Mouse (Mus musculus) gastrocnemius, adult 2 months (tissue): ENCODE measurements around the gene Cdc37l1. TPM values are rescaled to one million over a fixed set of nuclear protein-coding genes. Genes with fewer than 3 reads are reported as not detected.

ENCODE experiments used
- DNase-seq: peaks from one replicate; pipeline ENCODE4 v3.0.0; 2022
- H3K27ac ChIP-seq: fragments of 200-600 bp; 2 replicates; pipeline ENCODE4 v1.8.1; 2022; ENCODE audit warnings: mild to moderate bottlenecking
- H3K4me3 ChIP-seq: fragments of 200-600 bp; 2 replicates; pipeline ENCODE4 v1.8.1; 2022; ENCODE audit warnings: mild to moderate bottlenecking, moderate library complexity
- CTCF ChIP-seq: fragments of 200-600 bp; IDR thresholded peaks from 2 replicates; pipeline ENCODE4 v1.8.1; 2022; ENCODE audit warnings: antibody characterized with exemption, mild to moderate bottlenecking, moderate library complexity
- intact Hi-C: fragments of 180-260 bp; cut with DNase I; formaldehyde crosslinking; loops from one replicate; pipeline ENCODE4 v1.15.1; 2025
- total RNA-seq, 2 experiments: library from RNA; stranded (reverse); gene quantifications; 2 replicates each; pipeline ENCODE4 v1.2.3; 2021

Gene Cdc37l1
- total RNA-seq, 2 experiments from 2014 or later = 44.8 to 55.5 TPM

DNA sequence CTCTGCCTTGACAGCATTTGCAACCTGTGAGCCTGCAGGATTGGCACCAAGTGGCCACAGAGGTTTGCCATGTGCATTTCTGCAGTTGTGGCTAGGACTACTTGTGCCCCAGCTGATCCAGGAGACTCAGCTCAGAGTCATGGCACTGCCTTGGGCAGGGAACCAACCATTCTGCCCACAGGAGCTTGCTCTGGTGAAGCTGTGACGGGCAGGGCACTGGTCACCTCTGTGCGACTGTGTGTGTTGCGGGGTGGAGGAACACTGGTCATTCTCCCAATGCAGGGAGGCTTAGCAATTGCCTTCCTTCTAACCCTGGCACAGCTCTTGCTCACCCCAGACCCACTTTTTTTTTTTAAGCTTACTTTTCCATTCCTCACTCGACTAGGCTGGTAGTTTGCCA, 65.3 kb downstream of the Cdc37l1 start:
- intact Hi-C loops = no loop called here
- no peak for TF ChIP-seq CTCF
- DNase-seq = no peak
- Histone ChIP-seq H3K4me3 (no peak overlapping the region), H3K27ac (no peak overlapping the region)

DNA sequence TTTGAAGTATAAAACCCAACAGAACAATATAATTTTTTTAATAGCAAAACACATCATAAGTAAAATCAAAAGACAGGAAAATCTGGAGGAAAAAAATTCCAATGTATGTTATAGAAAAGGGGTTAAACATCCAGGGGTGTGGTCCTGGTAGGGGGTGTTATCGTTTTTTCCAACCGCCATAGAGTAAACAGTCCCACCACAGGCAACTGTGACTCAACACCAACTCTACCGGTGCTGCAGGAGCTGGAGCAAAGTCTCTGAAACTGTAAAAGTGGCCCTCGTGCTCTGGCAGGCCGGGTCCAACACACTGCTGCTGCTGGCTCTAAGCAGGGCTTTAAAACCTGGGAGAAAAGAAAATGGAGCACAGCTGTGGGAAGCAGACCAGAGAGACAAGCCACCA, 68.6 kb downstream of the Cdc37l1 start:
- no peak for TF ChIP-seq CTCF
- no peak overlapping the region for H3K27ac ChIP-seq
- no peak overlapping the region for H3K4me3 ChIP-seq
- intact Hi-C loops = no loop called here
- DNase-seq = no peak

DNA sequence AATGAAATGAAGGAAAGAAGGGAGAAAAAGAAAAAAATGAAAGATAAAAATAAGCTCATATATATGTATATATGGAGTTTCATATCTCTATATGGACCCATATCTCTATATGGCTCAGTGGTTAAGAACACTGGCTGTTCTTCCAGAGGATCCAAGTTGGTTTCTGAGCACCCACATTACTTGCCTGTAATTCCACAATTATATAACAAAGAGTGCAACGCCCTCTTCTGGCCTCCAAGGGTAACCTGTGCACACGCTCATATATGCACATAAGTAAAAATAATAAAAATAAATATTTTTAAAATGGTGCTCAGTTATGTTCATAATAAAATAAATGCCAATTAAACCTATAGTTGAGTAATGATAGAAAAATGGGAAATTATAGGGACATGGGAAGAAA, 69.5 kb downstream of the Cdc37l1 start:
- intact Hi-C loops = loop anchor here (5.0 kb wide), 2 partner anchors 82 to 282 kb away; no protein-coding TSS in a partner anchor
- Histone ChIP-seq H3K27ac (no peak overlapping the region), H3K4me3 (no peak overlapping the region)
- TF ChIP-seq CTCF = peak; percentile 47
- no peak for DNase-seq

DNA sequence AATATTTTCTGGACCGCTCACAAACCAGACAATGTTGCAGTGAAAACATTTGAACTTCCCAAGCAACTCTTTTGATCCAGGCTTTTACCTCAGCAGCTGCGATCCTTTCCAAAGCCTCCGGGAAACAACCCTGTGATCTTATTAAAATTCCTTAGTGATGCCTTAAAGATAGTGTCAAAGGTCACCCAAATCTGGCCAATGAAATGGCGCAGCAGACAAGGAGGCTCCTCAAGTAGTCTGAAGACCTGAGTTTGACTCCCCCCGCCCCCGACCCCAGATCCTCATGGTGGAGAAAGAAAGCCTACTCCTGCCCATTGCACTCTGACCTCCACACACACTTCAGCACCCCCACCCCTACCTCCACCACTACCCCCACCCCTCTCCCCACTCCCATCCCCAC, 70.1 kb downstream of the Cdc37l1 start:
- intact Hi-C loops = loop anchor here (5.0 kb wide), 2 partner anchors 83 to 283 kb away; no protein-coding TSS in a partner anchor
- DNase-seq = no peak
- Histone ChIP-seq H3K4me3 (no peak overlapping the region), H3K27ac (no peak overlapping the region)
- no peak for TF ChIP-seq CTCF

DNA sequence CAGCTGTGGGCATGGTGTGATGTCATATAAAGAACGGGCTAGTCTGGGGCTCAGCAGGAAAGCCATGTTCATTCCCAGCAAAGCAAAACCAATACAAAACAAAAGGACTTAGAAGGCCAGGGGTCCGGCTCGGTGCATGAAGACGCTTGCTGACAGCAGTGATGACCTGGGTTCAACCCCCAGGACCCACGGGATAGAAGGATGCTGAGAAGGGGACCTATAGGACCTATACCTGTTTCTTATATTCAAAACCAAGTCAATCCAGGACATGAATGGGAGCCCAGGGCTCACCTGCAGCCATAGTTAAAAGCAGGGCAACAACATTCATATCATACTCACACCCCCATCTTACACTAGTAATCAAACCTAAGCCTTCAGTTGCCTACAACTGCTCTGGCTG, 72.9 kb downstream of the Cdc37l1 start:
- TF ChIP-seq CTCF = no peak
- Histone ChIP-seq H3K27ac (no peak overlapping the region), H3K4me3 (no peak overlapping the region)
- DNase-seq = no peak
- intact Hi-C loops = loop anchor here (5.0 kb wide), 2 partner anchors 86 to 286 kb away; no protein-coding TSS in a partner anchor

DNA sequence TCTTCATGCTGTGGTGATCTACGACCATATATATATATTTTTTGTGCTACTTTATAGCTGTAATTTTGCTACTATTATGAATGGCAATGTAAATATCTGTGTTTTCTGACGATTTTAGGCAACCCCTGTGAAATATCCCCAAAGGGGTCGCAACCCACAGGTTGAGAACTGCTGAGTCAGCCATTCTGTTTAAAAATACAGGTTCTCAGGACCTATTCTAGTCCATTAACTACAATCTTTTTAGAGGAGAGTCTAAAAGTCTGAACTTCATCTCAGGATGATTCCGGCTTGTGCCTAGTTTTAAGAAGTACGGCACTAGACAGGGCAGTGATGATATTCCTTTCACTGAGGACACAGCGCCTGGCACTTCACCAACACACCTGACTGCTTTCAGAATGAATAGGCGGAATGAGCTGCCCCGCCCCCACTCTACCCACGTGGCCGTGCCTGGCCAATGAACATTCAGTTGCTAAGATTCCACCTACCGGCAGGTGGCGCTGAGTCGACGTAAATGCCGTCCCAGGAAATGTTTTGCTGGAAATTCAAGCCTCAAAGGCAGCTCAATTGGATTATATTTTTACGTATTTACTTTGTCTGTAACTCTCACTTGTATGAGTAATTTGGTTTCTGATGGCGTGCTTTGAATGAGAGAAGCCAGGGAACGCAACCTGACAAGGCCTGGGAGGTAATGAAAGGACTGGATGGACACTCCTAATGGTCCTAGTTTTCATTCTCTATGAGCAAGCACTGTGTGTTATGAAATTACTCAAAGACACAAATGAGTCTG, 73.6 kb downstream of the Cdc37l1 start:
- peak overlapping the region; percentile 90 for H3K27ac ChIP-seq
- peak overlapping the region; percentile 66 for H3K4me3 ChIP-seq
- peak; percentile 95 for DNase-seq
- peak; percentile 91 for TF ChIP-seq CTCF
- intact Hi-C loops = loop anchor here (1.0 to 5.0 kb wide), 6 partner anchors 37 to 291 kb away; partner anchors contain the start of gene Rcl1

DNA sequence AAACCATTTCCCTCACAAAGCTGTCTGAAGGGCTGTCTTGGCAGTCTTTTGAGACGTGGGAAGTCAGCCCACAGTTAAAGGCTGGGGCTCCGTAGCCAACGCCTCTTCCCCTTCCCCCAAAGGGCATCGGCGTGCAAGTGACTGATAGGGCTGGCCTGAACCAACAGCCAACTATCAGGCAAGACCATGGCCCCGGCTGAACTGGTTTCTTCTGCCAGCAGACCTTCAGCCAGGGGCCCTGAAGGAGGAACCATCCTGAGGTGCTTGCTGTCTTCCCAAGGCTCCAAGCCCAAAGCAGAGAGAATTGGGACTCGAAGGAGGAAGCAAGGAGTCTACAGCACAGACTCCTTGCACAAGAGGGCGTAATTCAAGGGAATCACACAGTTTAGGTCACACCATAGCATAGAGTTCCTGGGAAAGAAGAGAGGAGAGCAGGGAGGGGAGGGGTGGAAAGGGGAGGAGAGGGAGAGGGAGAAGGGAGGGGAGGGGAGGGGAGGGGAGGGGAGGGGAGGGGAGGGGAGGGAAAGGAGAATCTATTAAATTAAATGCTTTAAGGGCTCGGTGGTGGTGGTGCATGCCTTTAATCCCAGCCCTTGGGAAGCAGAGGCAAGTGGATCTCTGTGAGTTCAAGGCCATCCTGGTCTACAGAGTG, 74.4 kb downstream of the Cdc37l1 start:
- DNase-seq = peak; percentile 62
- Histone ChIP-seq H3K4me3 (peak overlapping the region; percentile 66), H3K27ac (peak overlapping the region; percentile 90)
- no peak for TF ChIP-seq CTCF
- intact Hi-C loops = loop anchor here (1.0 to 5.0 kb wide), 7 partner anchors 36 to 290 kb away; partner anchors contain the start of gene Rcl1

DNA sequence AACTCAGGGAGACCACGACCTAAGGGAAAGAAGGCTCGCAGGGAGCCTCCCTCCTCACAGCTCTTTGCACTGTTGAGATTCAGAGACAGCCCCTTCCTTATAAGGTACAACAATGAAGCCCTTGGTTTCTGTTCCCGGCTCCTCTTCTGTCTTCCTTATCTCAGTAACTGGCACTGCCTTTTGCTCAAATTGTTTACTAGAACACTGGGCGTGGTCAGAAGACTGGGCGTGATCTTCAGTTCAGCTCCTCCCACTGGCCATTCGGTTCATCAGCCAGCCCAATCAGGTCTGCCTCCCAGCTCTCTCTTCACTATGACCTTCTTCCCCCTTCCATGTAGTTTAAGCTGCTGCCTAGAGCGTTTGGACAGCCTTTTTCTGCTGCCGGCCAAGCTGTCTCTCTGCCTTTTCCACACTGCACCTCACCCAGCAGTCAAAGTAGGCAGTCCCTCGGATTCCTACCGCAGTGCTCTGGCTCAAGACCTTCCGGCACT, 76.9 kb downstream of the Cdc37l1 start:
- TF ChIP-seq CTCF = no peak
- intact Hi-C loops = loop anchor here (5.0 kb wide), 1 partner anchor 205 kb away; no protein-coding TSS in a partner anchor
- peak overlapping the region; percentile 71 for H3K4me3 ChIP-seq
- DNase-seq = peak; percentile 87
- peak overlapping the region; percentile 90 for H3K27ac ChIP-seq

DNA sequence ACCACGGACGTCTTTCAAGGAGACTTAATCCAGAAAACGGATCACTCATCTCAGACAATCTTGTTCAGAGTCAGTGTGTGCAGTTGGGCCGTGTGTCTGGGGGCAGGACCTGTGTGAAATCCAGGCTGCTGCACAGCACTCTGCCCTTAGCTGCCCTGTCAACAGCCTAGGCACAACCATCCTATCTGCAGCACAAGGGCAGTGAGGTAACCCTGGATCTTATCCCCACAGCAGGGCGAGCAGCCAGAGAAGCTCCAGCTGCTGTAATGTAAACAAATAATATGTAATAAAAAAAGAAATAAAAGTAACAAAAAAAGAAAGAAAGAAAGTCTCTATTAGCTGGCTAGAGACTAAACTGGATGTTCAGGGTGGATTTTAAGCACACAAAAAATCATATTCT, 79.0 kb downstream of the Cdc37l1 start:
- H3K27ac ChIP-seq = no peak overlapping the region
- H3K4me3 ChIP-seq = no peak overlapping the region
- DNase-seq = no peak
- intact Hi-C loops = loop anchor here (5.0 kb wide), 1 partner anchor 203 kb away; no protein-coding TSS in a partner anchor
- TF ChIP-seq CTCF = no peak

DNA sequence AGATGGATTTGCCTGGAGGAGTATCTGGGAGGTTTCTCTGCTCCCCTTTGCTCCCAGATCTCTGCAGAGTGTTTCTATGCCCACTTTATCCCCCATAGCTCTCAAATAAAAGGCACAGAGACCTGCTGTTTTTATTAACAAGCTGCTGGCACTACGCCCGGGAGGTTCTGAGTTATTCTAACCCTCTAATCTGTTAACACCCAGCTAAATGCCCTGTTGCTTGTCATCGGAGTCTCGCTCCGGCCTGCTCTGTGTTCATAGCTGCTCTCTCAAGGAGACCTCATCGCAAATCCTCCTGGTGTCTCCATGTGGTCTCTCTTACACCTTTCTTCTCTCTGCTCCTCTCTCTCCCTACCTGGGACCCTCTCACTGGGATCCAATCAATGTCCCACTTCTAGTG, 84.7 kb downstream of the Cdc37l1 start:
- H3K27ac ChIP-seq = no peak overlapping the region
- DNase-seq = no peak

More for the DNA sequence above, 84.7 kb downstream of the Cdc37l1 start:
- intact Hi-C loops = no loop called here
- no peak for TF ChIP-seq CTCF
- H3K4me3 ChIP-seq = no peak overlapping the region

Other genes starting within 250 kb of the Cdc37l1 start
- 1 to 10 TPM; 1.3 to 4.2 TPM for gene Slc1a1, start 155.3 kb upstream of the Cdc37l1 start, total RNA-seq
- 1 to 10 TPM; 1.8 to 1.9 TPM for gene Plpp6, start 26.4 kb upstream of the Cdc37l1 start, total RNA-seq
- gene 4430402I18Rik, start 22.6 kb upstream of the Cdc37l1 start, total RNA-seq = 1 to 10 TPM; 2.1 to 2.6 TPM
- gene Ak3, start 57.6 kb downstream of the Cdc37l1 start, total RNA-seq = 10 to 100 TPM; 38.1 to 54.4 TPM
- 1 to 10 TPM; 6.5 to 7.7 TPM for gene Rcl1, start 111.0 kb downstream of the Cdc37l1 start, total RNA-seq